Mouse (Mus musculus): Measurements from ENCODE around the gene Caln1. TPM values are rescaled to one million over a fixed set of nuclear protein-coding genes. Genes with fewer than 3 reads are reported as not detected.

Gene Caln1
- polyA plus RNA-seq, 1 experiment, result not detected

- Histone ChIP-seq H3K4me1 (ENCODE audit: control insufficient read depth, insufficient read depth, insufficient read length, low read length) (peaks cover 4% of the 10 kb centered on the region), H3K4me3 (ENCODE audit: insufficient read depth, low read depth, low read length) (no peak overlapping the region), H3K27ac (replicated peaks; ENCODE audit: low read depth, low read length) (no peak overlapping the region)
Measured at GRCm38 (mm10) chr5:130715181-130715580, 345.9 kb downstream of the Caln1 start.

- Histone ChIP-seq H3K4me3 (ENCODE audit: insufficient read depth, low read depth, low read length) (no peak overlapping the region), H3K27ac (replicated peaks; ENCODE audit: low read depth, low read length) (no peak overlapping the region), H3K4me1 (ENCODE audit: control insufficient read depth, insufficient read depth, insufficient read length, low read length) (peaks cover 2% of the 10 kb centered on the region)
Measured at GRCm38 (mm10) chr5:130718385-130718784, 349.1 kb downstream of the Caln1 start.

GRCm38 (mm10) chr5:130742171-130742570 lies 372.9 kb downstream of the Caln1 start:
- Histone ChIP-seq H3K27ac (replicated peaks; ENCODE audit: low read depth, low read length) (no peak overlapping the region), H3K4me3 (ENCODE audit: insufficient read depth, low read depth, low read length) (no peak overlapping the region)

GRCm38 (mm10) chr5:130757517-130757916 lies 388.3 kb downstream of the Caln1 start:
- H3K27ac ChIP-seq (replicated peaks; ENCODE audit: low read depth, low read length), result no peak overlapping the region
- H3K4me3 ChIP-seq (ENCODE audit: insufficient read depth, low read depth, low read length), result no peak overlapping the region
- H3K4me1 ChIP-seq (ENCODE audit: control insufficient read depth, insufficient read depth, insufficient read length, low read length), result no peaks in the 10 kb centered on the region

More at GRCm38 (mm10) chr5:130742171-130742570, 372.9 kb downstream of the Caln1 start:
- no peaks in the 10 kb centered on the region for H3K4me1 ChIP-seq (ENCODE audit: control insufficient read depth, insufficient read depth, insufficient read length, low read length)

GRCm38 (mm10) chr5:130765784-130766183 lies 396.5 kb downstream of the Caln1 start:
- H3K27ac ChIP-seq (replicated peaks; ENCODE audit: low read depth, low read length), result no peak overlapping the region
- H3K4me3 ChIP-seq (ENCODE audit: insufficient read depth, low read depth, low read length), result no peak overlapping the region
- no peaks in the 10 kb centered on the region for H3K4me1 ChIP-seq (ENCODE audit: control insufficient read depth, insufficient read depth, insufficient read length, low read length)

- Histone ChIP-seq H3K4me3 (ENCODE audit: insufficient read depth, low read depth, low read length) (no peak overlapping the region), H3K27ac (replicated peaks; ENCODE audit: low read depth, low read length) (no peak overlapping the region), H3K4me1 (ENCODE audit: control insufficient read depth, insufficient read depth, insufficient read length, low read length) (no peaks in the 10 kb centered on the region)
Measured at GRCm38 (mm10) chr5:130771061-130771741, 401.9 kb downstream of the Caln1 start.

GRCm38 (mm10) chr5:130772491-130772890 lies 403.2 kb downstream of the Caln1 start:
- Histone ChIP-seq H3K27ac (replicated peaks; ENCODE audit: low read depth, low read length) (no peak overlapping the region), H3K4me3 (ENCODE audit: insufficient read depth, low read depth, low read length) (no peak overlapping the region), H3K4me1 (ENCODE audit: control insufficient read depth, insufficient read depth, insufficient read length, low read length) (no peaks in the 10 kb centered on the region)

- Histone ChIP-seq H3K27ac (replicated peaks; ENCODE audit: low read depth, low read length) (no peak overlapping the region), H3K4me3 (ENCODE audit: insufficient read depth, low read depth, low read length) (no peak overlapping the region), H3K4me1 (ENCODE audit: control insufficient read depth, insufficient read depth, insufficient read length, low read length) (no peaks in the 10 kb centered on the region)
Measured at GRCm38 (mm10) chr5:130774946-130775345, 405.7 kb downstream of the Caln1 start.

GRCm38 (mm10) chr5:130792755-130793452 lies 423.6 kb downstream of the Caln1 start:
- no peaks in the 10 kb centered on the region for H3K4me1 ChIP-seq (ENCODE audit: control insufficient read depth, insufficient read depth, insufficient read length, low read length)

GRCm38 (mm10) chr5:130797713-130798112 lies 428.5 kb downstream of the Caln1 start:
- no peaks in the 10 kb centered on the region for H3K4me1 ChIP-seq (ENCODE audit: control insufficient read depth, insufficient read depth, insufficient read length, low read length)
- H3K4me3 ChIP-seq (ENCODE audit: insufficient read depth, low read depth, low read length), result no peak overlapping the region
- no peak overlapping the region for H3K27ac ChIP-seq (replicated peaks; ENCODE audit: low read depth, low read length)

More at GRCm38 (mm10) chr5:130792755-130793452, 423.6 kb downstream of the Caln1 start:
- no peak overlapping the region for H3K27ac ChIP-seq (replicated peaks; ENCODE audit: low read depth, low read length)
- H3K4me3 ChIP-seq (ENCODE audit: insufficient read depth, low read depth, low read length), result no peak overlapping the region

GRCm38 (mm10) chr5:130810314-130810713 lies 441.1 kb downstream of the Caln1 start:
- Histone ChIP-seq H3K27ac (replicated peaks; ENCODE audit: low read depth, low read length) (no peak overlapping the region), H3K4me3 (ENCODE audit: insufficient read depth, low read depth, low read length) (no peak overlapping the region), H3K4me1 (ENCODE audit: control insufficient read depth, insufficient read depth, insufficient read length, low read length) (no peaks in the 10 kb centered on the region)

- Histone ChIP-seq H3K27ac (replicated peaks; ENCODE audit: low read depth, low read length) (no peak overlapping the region), H3K4me3 (ENCODE audit: insufficient read depth, low read depth, low read length) (no peak overlapping the region), H3K4me1 (ENCODE audit: control insufficient read depth, insufficient read depth, insufficient read length, low read length) (no peaks in the 10 kb centered on the region)
Measured at GRCm38 (mm10) chr5:130810846-130811245, 441.6 kb downstream of the Caln1 start.

GRCm38 (mm10) chr5:130811266-130811665 lies 442.0 kb downstream of the Caln1 start:
- Histone ChIP-seq H3K27ac (replicated peaks; ENCODE audit: low read depth, low read length) (no peak overlapping the region), H3K4me1 (ENCODE audit: control insufficient read depth, insufficient read depth, insufficient read length, low read length) (no peaks in the 10 kb centered on the region), H3K4me3 (ENCODE audit: insufficient read depth, low read depth, low read length) (no peak overlapping the region)

GRCm38 (mm10) chr5:130811966-130812365 lies 442.7 kb downstream of the Caln1 start:
- no peak overlapping the region for H3K4me3 ChIP-seq (ENCODE audit: insufficient read depth, low read depth, low read length)

GRCm38 (mm10) chr5:130812556-130812955 lies 443.3 kb downstream of the Caln1 start:
- Histone ChIP-seq H3K27ac (replicated peaks; ENCODE audit: low read depth, low read length) (no peak overlapping the region), H3K4me1 (ENCODE audit: control insufficient read depth, insufficient read depth, insufficient read length, low read length) (no peaks in the 10 kb centered on the region), H3K4me3 (ENCODE audit: insufficient read depth, low read depth, low read length) (no peak overlapping the region)

More at GRCm38 (mm10) chr5:130811966-130812365, 442.7 kb downstream of the Caln1 start:
- Histone ChIP-seq H3K27ac (replicated peaks; ENCODE audit: low read depth, low read length) (no peak overlapping the region), H3K4me1 (ENCODE audit: control insufficient read depth, insufficient read depth, insufficient read length, low read length) (no peaks in the 10 kb centered on the region)

GRCm38 (mm10) chr5:130813089-130813488 lies 443.8 kb downstream of the Caln1 start:
- H3K4me3 ChIP-seq (ENCODE audit: insufficient read depth, low read depth, low read length), result no peak overlapping the region

More at GRCm38 (mm10) chr5:130813089-130813488, 443.8 kb downstream of the Caln1 start:
- H3K4me1 ChIP-seq (ENCODE audit: control insufficient read depth, insufficient read depth, insufficient read length, low read length), result no peaks in the 10 kb centered on the region
- H3K27ac ChIP-seq (replicated peaks; ENCODE audit: low read depth, low read length), result no peak overlapping the region
